In genomic region chr2:167595761-167596171, GRCm38 (mm10) we compare ENCODE assay signal across 8 mouse cellular contexts. TPM values are rescaled to one million over a fixed set of nuclear protein-coding genes. Genes with fewer than 3 reads are reported as not detected.
A peak's percentile ranks its signal among the peaks of the same experiment; 100 is the strongest.
DNase-seq lines count a peak whose midpoint lies in the region; ATAC-seq and TF ChIP-seq lines count a peak whose summit lies in the region.

No protein-coding gene starts in this region.

- no peaks in the 10 kb centered on the region for H3K9me3 ChIP-seq in forebrain, embryonic 11.5 days (ENCODE audit: control insufficient read depth, low read length)
- no peaks in the 10 kb centered on the region for H3K9me3 ChIP-seq in forebrain, embryonic 14.5 days (replicated peaks; ENCODE audit: control insufficient read depth, low read length)
- no peaks in the 10 kb centered on the region for H3K9me3 ChIP-seq in stomach, embryonic 15.5 days

- H3K9ac ChIP-seq in forebrain, embryonic 11.5 days (ENCODE audit: low read length): no peak overlapping the region
- no peak overlapping the region for H3K9ac ChIP-seq in forebrain, embryonic 14.5 days (ENCODE audit: low read length)
- H3K9ac ChIP-seq in heart, adult 2 months (ENCODE audit: low read depth, low read length): peak overlapping the region; percentile 63
- no peak overlapping the region for H3K9ac ChIP-seq in stomach, embryonic 15.5 days

- no peak for TF ChIP-seq CTCF in heart, adult 2 months (IDR thresholded peaks at IDR 0.05)

- WGBS in forebrain, embryonic 11.5 days: 38% methylated on average over 14 of the region's 14 CpGs
- WGBS in forebrain, embryonic 14.5 days: 55% methylated on average over 14 of the region's 14 CpGs
- 42% methylated on average over 14 of the region's 14 CpGs for WGBS in heart, adult 2 months
- WGBS in stomach, embryonic 15.5 days: 36% methylated on average over 14 of the region's 14 CpGs

- H3K4me2 ChIP-seq in forebrain, embryonic 11.5 days (ENCODE audit: low read depth, low read length, severe bottlenecking): no peak overlapping the region
- no peak overlapping the region for H3K4me2 ChIP-seq in forebrain, embryonic 14.5 days (ENCODE audit: low read length)
- no peak overlapping the region for H3K4me2 ChIP-seq in stomach, embryonic 15.5 days

- no peaks in the 10 kb centered on the region for H3K79me2 ChIP-seq in heart, adult 2 months (replicated peaks; ENCODE audit: control insufficient read depth, insufficient read depth, low read length)

- TF ChIP-seq EP300 in heart, adult 2 months (IDR thresholded peaks at IDR 0.05; ENCODE audit: insufficient read depth, low read depth, low read length): no peak

- H3K4me3 ChIP-seq in forebrain, embryonic 11.5 days (ENCODE audit: low read depth, low read length): no peak overlapping the region
- H3K4me3 ChIP-seq in forebrain, embryonic 14.5 days (ENCODE audit: low read depth, low read length): no peak overlapping the region
- H3K4me3 ChIP-seq in heart, adult 2 months: no peak overlapping the region
- H3K4me3 ChIP-seq in stomach, embryonic 15.5 days (replicated peaks): no peak overlapping the region

- no peaks in the 10 kb centered on the region for H3K36me3 ChIP-seq in forebrain, embryonic 11.5 days (ENCODE audit: control insufficient read depth, insufficient read depth, low read length)
- H3K36me3 ChIP-seq in forebrain, embryonic 14.5 days (ENCODE audit: control insufficient read depth, insufficient read depth, low read length): no peaks in the 10 kb centered on the region
- no peaks in the 10 kb centered on the region for H3K36me3 ChIP-seq in heart, adult 2 months (ENCODE audit: control insufficient read depth, insufficient read depth, low read length)
- H3K36me3 ChIP-seq in stomach, embryonic 15.5 days: no peaks in the 10 kb centered on the region

- intact Hi-C loops in heart, adult 2 months (cut with DNase I): loop anchor here (2.0 to 5.0 kb wide), 2 partner anchors 25 to 33 kb away; no protein-coding TSS in a partner anchor

- peak overlapping the region; percentile 12; the same call in 1 of the 2 replicates for H3K27ac ChIP-seq in forebrain, embryonic 11.5 days (ENCODE audit: low read depth, low read length)
- no peak overlapping the region; the same call in 1 of the 2 replicates for H3K27ac ChIP-seq in forebrain, embryonic 14.5 days (ENCODE audit: low read depth, low read length)
- peak overlapping the region; percentile 83 for H3K27ac ChIP-seq in heart, adult 2 months
- H3K27ac ChIP-seq in stomach, embryonic 15.5 days: peak overlapping the region; percentile 86

- no peak for ATAC-seq in forebrain, embryonic 11.5 days (replicated peaks; ENCODE audit: low FRiP score)
- no peak for ATAC-seq in forebrain, embryonic 14.5 days
- no peak for ATAC-seq in stomach, embryonic 15.5 days (ENCODE audit: insufficient read depth, low FRiP score, low read depth)
- ATAC-seq in monocyte, adult 5-6 weeks (replicated peaks; ENCODE audit: insufficient number of reproducible peaks, low FRiP score, low TSS enrichment, poor library complexity, severe bottlenecking): no peak

- TF ChIP-seq POLR2A in heart, adult 2 months (IDR thresholded peaks at IDR 0.05; ENCODE audit: insufficient read depth, low read depth, low read length): no peak

- H3K27me3 ChIP-seq in forebrain, embryonic 11.5 days (ENCODE audit: control insufficient read depth, insufficient read depth, low read length): no peaks in the 10 kb centered on the region
- no peaks in the 10 kb centered on the region for H3K27me3 ChIP-seq in forebrain, embryonic 14.5 days (replicated peaks; ENCODE audit: control insufficient read depth, insufficient read depth, low read length)
- H3K27me3 ChIP-seq in heart, adult 2 months (ENCODE audit: control insufficient read depth, insufficient read depth, low read length): no peaks in the 10 kb centered on the region
- H3K27me3 ChIP-seq in stomach, embryonic 15.5 days (replicated peaks): no peaks in the 10 kb centered on the region

- H3K4me1 ChIP-seq in forebrain, embryonic 11.5 days (replicated peaks; ENCODE audit: control insufficient read depth, insufficient read depth, low read length): peaks cover 8% of the 10 kb centered on the region; the same call in 1 of the 2 replicates
- peaks cover 5% of the 10 kb centered on the region; the same call in 1 of the 2 replicates for H3K4me1 ChIP-seq in forebrain, embryonic 14.5 days (ENCODE audit: control insufficient read depth, insufficient read depth, low read length)
- peaks cover 21% of the 10 kb centered on the region for H3K4me1 ChIP-seq in heart, adult 2 months (ENCODE audit: control insufficient read depth, insufficient read depth, low read length)
- peaks cover 50% of the 10 kb centered on the region for H3K4me1 ChIP-seq in stomach, embryonic 15.5 days

- DNase-seq in forebrain, embryonic 11.5 days (ENCODE audit: low spot score): peak; percentile 72
- DNase-seq in forebrain, embryonic 14.5 days (ENCODE audit: low spot score): no peak
- DNase-seq in ZHBTc4 (ENCODE audit: low read depth, low spot score): peak; percentile 32
- peak; percentile 81 to 82 for DNase-seq in heart, adult 2 months
- peak; percentile 49 for DNase-seq in kidney, postnatal 14 days
- no peak for DNase-seq in thymus, postnatal 0 days (ENCODE audit: low spot score)

RNA-seq across cellular contexts. Expression of gene Ube2v1, which starts 36.1 kb away (rescaled TPM):
- polyA plus RNA-seq in forebrain, embryonic 11.5 days (2014; fragmentation: Nextera tagmentation; extraction: Ambion mirVana): 333 and 334 TPM in 2 replicates
- 238 and 265 TPM in 2 replicates for polyA plus RNA-seq in forebrain, embryonic 14.5 days (2014; fragmentation: Nextera tagmentation; extraction: Ambion mirVana)
- total RNA-seq in heart, adult 2 months (2021): 100 to 1,000 TPM; 118 to 121 TPM
- polyA plus RNA-seq in heart, adult 2 months (2012; rRNA removed): 98.1 and 101 TPM in 2 replicates
- polyA plus RNA-seq in stomach, embryonic 15.5 days (2015; fragmentation: Nextera tagmentation; extraction: Ambion mirVana): 250 and 281 TPM in 2 replicates
- 215 and 236 TPM in 2 replicates for polyA plus RNA-seq in thymus, postnatal 0 days (2015; fragmentation: Nextera tagmentation; extraction: Ambion mirVana)
- total RNA-seq in monocyte, adult 5-6 weeks (2017): 43.7 to 97.6 TPM (median 59.7 TPM) in 3 replicates

RNA-seq across cellular contexts. Expression of gene Snai1, which starts 57.8 kb away (rescaled TPM):
- polyA plus RNA-seq in forebrain, embryonic 11.5 days (2014; fragmentation: Nextera tagmentation; extraction: Ambion mirVana): 25.1 and 27.8 TPM in 2 replicates
- polyA plus RNA-seq in forebrain, embryonic 14.5 days (2014; fragmentation: Nextera tagmentation; extraction: Ambion mirVana): 3.0 and 5.0 TPM in 2 replicates
- 1 to 10 TPM; 1.6 to 2.0 TPM for total RNA-seq in heart, adult 2 months (2021)
- polyA plus RNA-seq in heart, adult 2 months (2012; rRNA removed): 6.5 and 10.5 TPM in 2 replicates
- polyA plus RNA-seq in stomach, embryonic 15.5 days (2015; fragmentation: Nextera tagmentation; extraction: Ambion mirVana): 13.6 and 16.0 TPM in 2 replicates
- polyA plus RNA-seq in thymus, postnatal 0 days (2015; fragmentation: Nextera tagmentation; extraction: Ambion mirVana): 2.6 and 3.6 TPM in 2 replicates
- not detected in 3 replicates for total RNA-seq in monocyte, adult 5-6 weeks (2017)

Comparison
In these comparisons a context has a peak if more than half of its experiments do, and no peak if none do; other contexts are left out.
1. DNase-seq: peak in forebrain, embryonic 11.5 days (single experiment), ZHBTc4 (single experiment), heart, adult 2 months (2 of 2) and kidney, postnatal 14 days (single experiment); none in forebrain, embryonic 14.5 days (single experiment) and thymus, postnatal 0 days (single experiment).